Mouse (Mus musculus): Measurements from ENCODE around the gene Shc3. TPM values are rescaled to one million over a fixed set of nuclear protein-coding genes. Genes with fewer than 3 reads are reported as not detected.
A peak's percentile ranks its signal among the peaks of the same experiment; 100 is the strongest.

Gene Shc3
- polyA plus RNA-seq, 1 experiment from 2014 or later = not detected

- Histone ChIP-seq H3K9ac (no peak overlapping the region), H3K9me3 (replicated peaks) (no peaks in the 10 kb centered on the region), H3K4me1 (replicated peaks) (no peaks in the 10 kb centered on the region), H3K27me3 (no peaks in the 10 kb centered on the region), H3K4me2 (no peak overlapping the region), H3K4me3 (replicated peaks) (no peak overlapping the region), H3K36me3 (replicated peaks) (no peaks in the 10 kb centered on the region), H3K27ac (replicated peaks) (no peak overlapping the region)
- 66% methylated on average over 8 of the region's 8 CpGs for WGBS (ENCODE audit: insufficient replicate concordance)
- no peak for ATAC-seq (ENCODE audit: insufficient read depth)
These were observed 33.5 kb upstream of the Shc3 start for GRCm38 (mm10) chr13:51602764-51603163.

- Histone ChIP-seq H3K9ac (no peak overlapping the region), H3K27ac (replicated peaks) (no peak overlapping the region), H3K36me3 (replicated peaks) (no peaks in the 10 kb centered on the region), H3K9me3 (replicated peaks) (no peaks in the 10 kb centered on the region), H3K4me2 (no peak overlapping the region), H3K27me3 (peaks cover 7% of the 10 kb centered on the region), H3K4me1 (replicated peaks) (no peaks in the 10 kb centered on the region), H3K4me3 (replicated peaks) (no peak overlapping the region)
- WGBS (ENCODE audit: insufficient replicate concordance) = 47% methylated on average over 8 of the region's 8 CpGs
- ATAC-seq (ENCODE audit: insufficient read depth) = no peak
These were observed 30.9 kb upstream of the Shc3 start for GRCm38 (mm10) chr13:51600169-51600568.

GRCm38 (mm10) chr13:51598063-51598462 lies 28.8 kb upstream of the Shc3 start:
- no peak overlapping the region for H3K27ac ChIP-seq (replicated peaks)
- peaks cover 18% of the 10 kb centered on the region for H3K27me3 ChIP-seq
- no peaks in the 10 kb centered on the region for H3K4me1 ChIP-seq (replicated peaks)
- ATAC-seq (ENCODE audit: insufficient read depth) = no peak
- 23% methylated on average over 2 of the region's 2 CpGs for WGBS (ENCODE audit: insufficient replicate concordance)
- no peak overlapping the region for H3K4me2 ChIP-seq
- no peak overlapping the region for H3K4me3 ChIP-seq (replicated peaks)
- no peaks in the 10 kb centered on the region for H3K36me3 ChIP-seq (replicated peaks)
- no peak overlapping the region for H3K9ac ChIP-seq
- H3K9me3 ChIP-seq (replicated peaks) = no peaks in the 10 kb centered on the region

GRCm38 (mm10) chr13:51595404-51595803 lies 26.2 kb upstream of the Shc3 start:
- 40% methylated on average over 11 of the region's 11 CpGs for WGBS (ENCODE audit: insufficient replicate concordance)
- Histone ChIP-seq H3K9ac (no peak overlapping the region), H3K27me3 (peaks cover 18% of the 10 kb centered on the region), H3K27ac (replicated peaks) (no peak overlapping the region), H3K4me2 (no peak overlapping the region), H3K4me3 (replicated peaks) (no peak overlapping the region), H3K9me3 (replicated peaks) (no peaks in the 10 kb centered on the region), H3K4me1 (replicated peaks) (no peaks in the 10 kb centered on the region), H3K36me3 (replicated peaks) (no peaks in the 10 kb centered on the region)
- ATAC-seq (ENCODE audit: insufficient read depth) = no peak

- peak overlapping the region; percentile 25 for H3K4me2 ChIP-seq
- no peaks in the 10 kb centered on the region for H3K36me3 ChIP-seq (replicated peaks)
- WGBS (ENCODE audit: insufficient replicate concordance) = 3% methylated on average over 36 of the region's 36 CpGs
- peaks cover 18% of the 10 kb centered on the region for H3K27me3 ChIP-seq
- ATAC-seq (ENCODE audit: insufficient read depth) = no peak
- H3K4me3 ChIP-seq (replicated peaks) = no peak overlapping the region
- no peak overlapping the region for H3K9ac ChIP-seq
- no peaks in the 10 kb centered on the region for H3K4me1 ChIP-seq (replicated peaks)
- H3K9me3 ChIP-seq (replicated peaks) = no peaks in the 10 kb centered on the region
- no peak overlapping the region for H3K27ac ChIP-seq (replicated peaks)
These were observed 25.6 kb upstream of the Shc3 start for GRCm38 (mm10) chr13:51594656-51595311.

- Histone ChIP-seq H3K4me3 (replicated peaks) (no peak overlapping the region), H3K9me3 (replicated peaks) (no peaks in the 10 kb centered on the region), H3K4me1 (replicated peaks) (no peaks in the 10 kb centered on the region), H3K9ac (no peak overlapping the region), H3K27ac (replicated peaks) (no peak overlapping the region), H3K4me2 (no peak overlapping the region), H3K27me3 (no peaks in the 10 kb centered on the region), H3K36me3 (replicated peaks) (no peaks in the 10 kb centered on the region)
- WGBS (ENCODE audit: insufficient replicate concordance) = 32% methylated on average over 4 of the region's 4 CpGs
- ATAC-seq (ENCODE audit: insufficient read depth) = no peak
These were observed 18.8 kb upstream of the Shc3 start for GRCm38 (mm10) chr13:51588005-51588404.

- 34% methylated on average over 2 of the region's 2 CpGs for WGBS (ENCODE audit: insufficient replicate concordance)
- no peak overlapping the region for H3K9ac ChIP-seq
- no peaks in the 10 kb centered on the region for H3K4me1 ChIP-seq (replicated peaks)
- no peak overlapping the region for H3K4me3 ChIP-seq (replicated peaks)
- no peaks in the 10 kb centered on the region for H3K9me3 ChIP-seq (replicated peaks)
- peaks cover 22% of the 10 kb centered on the region for H3K27me3 ChIP-seq
- H3K36me3 ChIP-seq (replicated peaks) = no peaks in the 10 kb centered on the region
- no peak for ATAC-seq (ENCODE audit: insufficient read depth)
- no peak overlapping the region for H3K4me2 ChIP-seq
- no peak overlapping the region for H3K27ac ChIP-seq (replicated peaks)
These were observed 13.0 kb upstream of the Shc3 start for GRCm38 (mm10) chr13:51582204-51582603.

- ATAC-seq (ENCODE audit: insufficient read depth) = no peak
- Histone ChIP-seq H3K4me2 (no peak overlapping the region), H3K27ac (replicated peaks) (no peak overlapping the region), H3K36me3 (replicated peaks) (no peaks in the 10 kb centered on the region), H3K4me3 (replicated peaks) (no peak overlapping the region), H3K27me3 (peaks cover 22% of the 10 kb centered on the region), H3K9me3 (replicated peaks) (no peaks in the 10 kb centered on the region), H3K9ac (no peak overlapping the region), H3K4me1 (replicated peaks) (no peaks in the 10 kb centered on the region)
- WGBS (ENCODE audit: insufficient replicate concordance) = 29% methylated on average over 8 of the region's 8 CpGs
These were observed 11.2 kb upstream of the Shc3 start for GRCm38 (mm10) chr13:51580263-51581044.

- Histone ChIP-seq H3K9ac (no peak overlapping the region), H3K4me1 (replicated peaks) (no peaks in the 10 kb centered on the region), H3K4me3 (replicated peaks) (no peak overlapping the region), H3K36me3 (replicated peaks) (no peaks in the 10 kb centered on the region), H3K4me2 (no peak overlapping the region), H3K27me3 (peaks cover 50% of the 10 kb centered on the region), H3K9me3 (replicated peaks) (no peaks in the 10 kb centered on the region), H3K27ac (replicated peaks) (no peak overlapping the region)
- WGBS (ENCODE audit: insufficient replicate concordance) = 21% methylated on average over 11 of the region's 11 CpGs
- no peak for ATAC-seq (ENCODE audit: insufficient read depth)
These were observed 4.6 kb upstream of the Shc3 start for GRCm38 (mm10) chr13:51573849-51574248.

- H3K27me3 ChIP-seq = peaks cover 83% of the 10 kb centered on the region
- no peaks in the 10 kb centered on the region for H3K9me3 ChIP-seq (replicated peaks)
- no peak for ATAC-seq (ENCODE audit: insufficient read depth)
- no peak overlapping the region for H3K4me3 ChIP-seq (replicated peaks)
- no peaks in the 10 kb centered on the region; the same call in 1 of the 2 replicates for H3K4me1 ChIP-seq (replicated peaks)
- no peaks in the 10 kb centered on the region for H3K36me3 ChIP-seq (replicated peaks)
- H3K27ac ChIP-seq (replicated peaks) = no peak overlapping the region
- no peak overlapping the region for H3K9ac ChIP-seq
- 8% methylated on average over 9 of the region's 9 CpGs for WGBS (ENCODE audit: insufficient replicate concordance)
- H3K4me2 ChIP-seq = no peak overlapping the region
These were observed 892 bp upstream of the Shc3 start for GRCm38 (mm10) chr13:51570111-51570510.

- H3K36me3 ChIP-seq (replicated peaks) = no peaks in the 10 kb centered on the region
- 6% methylated on average over 7 of the region's 7 CpGs for WGBS (ENCODE audit: insufficient replicate concordance)
- H3K27ac ChIP-seq (replicated peaks) = no peak overlapping the region
- H3K9ac ChIP-seq = no peak overlapping the region
- H3K4me3 ChIP-seq (replicated peaks) = no peak overlapping the region
- H3K9me3 ChIP-seq (replicated peaks) = no peaks in the 10 kb centered on the region
- H3K27me3 ChIP-seq = peaks cover 87% of the 10 kb centered on the region
- H3K4me2 ChIP-seq = peak overlapping the region; percentile 33; the same call in 1 of the 2 replicates
- ATAC-seq (ENCODE audit: insufficient read depth) = no peak
- H3K4me1 ChIP-seq (replicated peaks) = no peaks in the 10 kb centered on the region; the same call in 1 of the 2 replicates
These were observed 458 bp upstream of the Shc3 start for GRCm38 (mm10) chr13:51569685-51570068.
